Mouse (Mus musculus) urinary bladder, postnatal 36 days (tissue): ENCODE data around the gene Gm17662.

ENCODE experiments used
- DNase-seq, 2 experiments: peaks; one replicate each; pipeline ENCODE4 v3.0.0; 2022; ENCODE audit warnings: low spot score in 2 of 2, mixed read lengths in 1 of 2

Gm17662 gene

GRCm38 (mm10) chr4:104857029-104857428 lies at the start of gene Gm17662:
Gene Gm17662, plus strand, starts transcription at chr4:104857329.
- no peak for DNase-seq

- no peak for DNase-seq
Measured at GRCm38 (mm10) chr4:104810710-104811286, 46.3 kb upstream of the Gm17662 start.

- DNase-seq = no peak
Measured at GRCm38 (mm10) chr4:104813617-104814016, 43.5 kb upstream of the Gm17662 start.

GRCm38 (mm10) chr4:104816519-104817232 lies 40.5 kb upstream of the Gm17662 start:
- no peak for DNase-seq

- no peak for DNase-seq
Measured at GRCm38 (mm10) chr4:104817509-104817908, 39.6 kb upstream of the Gm17662 start.

GRCm38 (mm10) chr4:104818986-104819385 lies 38.1 kb upstream of the Gm17662 start:
- DNase-seq = no peak

- no peak for DNase-seq
Measured at GRCm38 (mm10) chr4:104819891-104820290, 37.2 kb upstream of the Gm17662 start.

GRCm38 (mm10) chr4:104823597-104824101 lies 33.5 kb upstream of the Gm17662 start:
- DNase-seq = no peak

GRCm38 (mm10) chr4:104824381-104825077 lies 32.6 kb upstream of the Gm17662 start:
- no peak for DNase-seq

- no peak for DNase-seq
Measured at GRCm38 (mm10) chr4:104828939-104829338, 28.2 kb upstream of the Gm17662 start.

GRCm38 (mm10) chr4:104835096-104835495 lies 22.0 kb upstream of the Gm17662 start:
- no peak for DNase-seq

- no peak for DNase-seq
Measured at GRCm38 (mm10) chr4:104838342-104838741, 18.8 kb upstream of the Gm17662 start.

GRCm38 (mm10) chr4:104842204-104842603 lies 14.9 kb upstream of the Gm17662 start:
- no peak for DNase-seq

- DNase-seq = no peak
Measured at GRCm38 (mm10) chr4:104843546-104843945, 13.6 kb upstream of the Gm17662 start.

GRCm38 (mm10) chr4:104855216-104855615 lies 1.9 kb upstream of the Gm17662 start:
- DNase-seq = no peak

GRCm38 (mm10) chr4:104857823-104858222 lies 694 bp downstream of the Gm17662 start:
- DNase-seq = no peak

- no peak for DNase-seq
Measured at GRCm38 (mm10) chr4:104861241-104861640, 4.1 kb downstream of the Gm17662 start.

GRCm38 (mm10) chr4:104864397-104864796 lies 7.3 kb downstream of the Gm17662 start:
- DNase-seq = no peak

- DNase-seq = no peak
Measured at GRCm38 (mm10) chr4:104869581-104869980, 12.5 kb downstream of the Gm17662 start.

GRCm38 (mm10) chr4:104870196-104870595 lies 13.1 kb downstream of the Gm17662 start:
- DNase-seq = no peak

- DNase-seq = no peak
Measured at GRCm38 (mm10) chr4:104875832-104876231, 18.7 kb downstream of the Gm17662 start.

- DNase-seq = no peak
Measured at GRCm38 (mm10) chr4:104876323-104876722, 19.2 kb downstream of the Gm17662 start, which contains the start of gene C8a. Gene C8a, minus strand, starts transcription at chr4:104876398.

- no peak for DNase-seq
Measured at GRCm38 (mm10) chr4:104887486-104887885, 30.4 kb downstream of the Gm17662 start.
